Mouse (Mus musculus) kidney, postnatal 0 days (tissue): ENCODE data around the gene 1810010D01Rik. TPM values are rescaled to one million over a fixed set of nuclear protein-coding genes. Genes with fewer than 3 reads are reported as not detected.
A peak's percentile ranks its signal among the peaks of the same experiment; 100 is the strongest.

ENCODE experiments used
- ATAC-seq: fragments of 200-750 bp; cut with Nextera tagmentation; replicated peaks from 2 replicates; pipeline ENCODE4 v1.8.0; 2017; ENCODE audit warnings: low read depth, moderate number of reproducible peaks, moderate TSS enrichment, moderate library complexity; ENCODE audit not compliant: low FRiP score
- DNase-seq: peaks from one replicate; pipeline ENCODE4 v3.0.0-alpha.2; 2016; ENCODE audit warnings: low spot score
- H3K27ac ChIP-seq: fragments of 300-500 bp; sonication (generic); 2 replicates; pipeline ENCODE4 v1.5.1; 2014; ENCODE audit warnings: mild to moderate bottlenecking
- H3K27me3 ChIP-seq: fragments of 300-500 bp; sonication (generic); 2 replicates; pipeline ENCODE4 v1.6.1; 2014; ENCODE audit warnings: low read length, mixed read lengths; ENCODE audit not compliant: insufficient read depth
- H3K36me3 ChIP-seq: fragments of 300-500 bp; sonication (generic); 2 replicates; pipeline ENCODE4 v1.6.1; 2014; ENCODE audit warnings: low read length, mixed read lengths; ENCODE audit not compliant: insufficient read depth
- H3K4me1 ChIP-seq: fragments of 300-500 bp; sonication (generic); replicated peaks from 2 replicates; pipeline ENCODE4 v1.6.1; 2014; ENCODE audit warnings: antibody characterized with exemption, low read length, mixed read lengths; ENCODE audit not compliant: insufficient read depth
- H3K4me2 ChIP-seq: fragments of 300-500 bp; sonication (generic); 2 replicates; pipeline ENCODE4 v1.6.1; 2014; ENCODE audit warnings: mild to moderate bottlenecking, low read length, moderate library complexity, mixed read lengths
- H3K4me3 ChIP-seq: fragments of 300-500 bp; sonication (generic); replicated peaks from 2 replicates; pipeline ENCODE4 v1.5.1; 2014; ENCODE audit warnings: low read depth, low read length
- H3K9ac ChIP-seq: fragments of 300-500 bp; sonication (generic); 2 replicates; pipeline ENCODE4 v1.6.1; 2014; ENCODE audit warnings: low read depth, low read length
- H3K9me3 ChIP-seq: fragments of 300-500 bp; sonication (generic); replicated peaks from 2 replicates; pipeline ENCODE4 v1.6.1; 2016; ENCODE audit warnings: low read length, inconsistent platforms, mixed read lengths
- CTCF ChIP-seq: IDR thresholded peaks from 2 replicates; pipeline ENCODE4 v1.5.1; 2016; ENCODE audit warnings: antibody characterized with exemption, low read depth, mild to moderate bottlenecking, moderate library complexity
- WGBS: fragments of 180-500 bp; shearing (Covaris S2); extraction: QIAGEN DNeasy Blood & Tissue Kit; methylation state at CpG from one replicate; pipeline ENCODE4 v1.1.7; 2014; 5-methylcytosine and 5-hydroxymethylcytosine counted together
- polyA plus RNA-seq: library from polyadenylated mRNA; unstranded; fragments of >200 nt; fragmentation: Nextera tagmentation; extraction: Ambion mirVana; gene quantifications from 2 replicates; pipeline ENCODE4 v1.2.1, GENCODE M21; 2015

The 1810010D01Rik gene
- polyA plus RNA-seq, 1 experiment from 2014 or later = not detected

DNA sequence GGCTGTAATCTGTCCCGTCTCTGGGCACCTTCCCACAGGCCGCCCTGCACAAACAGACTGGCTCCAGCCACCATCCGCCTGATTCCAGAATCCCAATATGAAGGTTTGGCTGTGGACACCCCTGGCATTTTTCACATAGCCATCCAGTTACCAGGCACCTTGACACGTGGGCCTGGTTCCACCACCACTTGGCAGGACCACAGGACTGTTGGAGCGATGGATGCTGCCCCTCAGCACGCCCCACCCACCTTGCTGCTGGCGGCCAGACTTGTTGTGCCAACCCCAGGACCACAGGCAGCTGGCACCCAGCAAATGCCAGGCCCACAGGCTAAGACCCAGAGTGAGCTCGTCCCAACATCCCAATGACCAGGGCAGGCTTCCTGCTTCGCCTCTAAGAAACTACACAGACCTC, 11.5 kb upstream of the 1810010D01Rik start:
- H3K4me3 ChIP-seq = no peak overlapping the region
- H3K36me3 ChIP-seq = no peaks in the 10 kb centered on the region
- no peaks in the 10 kb centered on the region for H3K27me3 ChIP-seq
- 71% methylated on average over 9 of the region's 9 CpGs for WGBS
- DNase-seq = no peak
- no peak for TF ChIP-seq CTCF
- peaks cover 17% of the 10 kb centered on the region for H3K4me1 ChIP-seq
- H3K4me2 ChIP-seq = no peak overlapping the region
- H3K9me3 ChIP-seq = no peaks in the 10 kb centered on the region
- no peak for ATAC-seq
- no peak overlapping the region for H3K27ac ChIP-seq
- H3K9ac ChIP-seq = no peak overlapping the region

DNA sequence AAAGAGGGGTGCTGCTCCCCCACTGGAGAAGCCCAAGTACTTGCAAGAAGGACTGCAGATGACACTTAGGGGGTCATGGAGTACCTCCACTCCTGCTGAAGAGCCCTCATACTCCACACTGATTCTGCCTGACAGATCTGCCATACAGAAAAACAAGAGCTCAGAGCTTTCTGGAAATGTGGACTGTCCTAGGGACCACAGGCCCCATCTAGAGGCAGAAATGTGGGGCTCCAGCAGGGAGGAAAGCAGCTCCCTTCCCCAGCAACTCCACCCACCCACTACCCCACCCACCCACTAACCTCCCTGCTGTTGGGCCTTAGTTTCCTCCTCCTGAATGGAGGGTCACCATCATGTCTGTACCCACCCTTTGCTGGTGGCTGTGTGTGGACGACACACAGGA, 8.7 kb upstream of the 1810010D01Rik start:
- Histone ChIP-seq H3K27ac (no peak overlapping the region), H3K9ac (no peak overlapping the region), H3K4me1 (peaks cover 15% of the 10 kb centered on the region; the same call in 1 of the 2 replicates), H3K4me3 (no peak overlapping the region), H3K36me3 (no peaks in the 10 kb centered on the region), H3K9me3 (no peaks in the 10 kb centered on the region), H3K4me2 (no peak overlapping the region), H3K27me3 (no peaks in the 10 kb centered on the region)
- peak; percentile 76 for TF ChIP-seq CTCF
- ATAC-seq (peak; percentile 10; the same call in 1 of the 2 replicates), DNase-seq (peak; percentile 87)
- 33% methylated on average over 1 of the region's 1 CpGs for WGBS

DNA sequence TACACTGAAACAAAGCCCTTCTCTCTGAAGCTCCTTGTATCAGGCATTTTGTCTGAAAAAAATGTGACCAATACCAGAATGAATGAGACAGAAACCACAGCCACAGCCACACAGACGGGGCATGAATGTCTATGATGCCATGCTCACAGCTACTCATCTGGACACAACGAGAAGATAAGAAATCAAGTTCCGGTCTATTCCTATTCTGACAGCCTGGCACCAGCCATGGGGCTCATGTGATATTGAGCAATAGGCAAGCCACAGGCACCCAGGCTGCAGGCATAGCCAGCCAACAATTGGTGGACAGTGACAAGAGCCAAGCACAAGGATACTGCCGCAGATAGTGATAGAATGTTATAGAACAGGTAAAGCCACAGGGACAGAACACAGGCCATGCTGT, 7.6 kb upstream of the 1810010D01Rik start:
- WGBS = 94% methylated on average over 4 of the region's 4 CpGs
- H3K36me3 ChIP-seq = no peaks in the 10 kb centered on the region
- ATAC-seq = no peak
- H3K4me2 ChIP-seq = no peak overlapping the region
- peaks cover 20% of the 10 kb centered on the region; the same call in 1 of the 2 replicates for H3K4me1 ChIP-seq
- no peaks in the 10 kb centered on the region for H3K9me3 ChIP-seq
- no peaks in the 10 kb centered on the region for H3K27me3 ChIP-seq
- TF ChIP-seq CTCF = no peak
- no peak for DNase-seq
- no peak overlapping the region for H3K27ac ChIP-seq
- H3K9ac ChIP-seq = no peak overlapping the region
- H3K4me3 ChIP-seq = no peak overlapping the region

DNA sequence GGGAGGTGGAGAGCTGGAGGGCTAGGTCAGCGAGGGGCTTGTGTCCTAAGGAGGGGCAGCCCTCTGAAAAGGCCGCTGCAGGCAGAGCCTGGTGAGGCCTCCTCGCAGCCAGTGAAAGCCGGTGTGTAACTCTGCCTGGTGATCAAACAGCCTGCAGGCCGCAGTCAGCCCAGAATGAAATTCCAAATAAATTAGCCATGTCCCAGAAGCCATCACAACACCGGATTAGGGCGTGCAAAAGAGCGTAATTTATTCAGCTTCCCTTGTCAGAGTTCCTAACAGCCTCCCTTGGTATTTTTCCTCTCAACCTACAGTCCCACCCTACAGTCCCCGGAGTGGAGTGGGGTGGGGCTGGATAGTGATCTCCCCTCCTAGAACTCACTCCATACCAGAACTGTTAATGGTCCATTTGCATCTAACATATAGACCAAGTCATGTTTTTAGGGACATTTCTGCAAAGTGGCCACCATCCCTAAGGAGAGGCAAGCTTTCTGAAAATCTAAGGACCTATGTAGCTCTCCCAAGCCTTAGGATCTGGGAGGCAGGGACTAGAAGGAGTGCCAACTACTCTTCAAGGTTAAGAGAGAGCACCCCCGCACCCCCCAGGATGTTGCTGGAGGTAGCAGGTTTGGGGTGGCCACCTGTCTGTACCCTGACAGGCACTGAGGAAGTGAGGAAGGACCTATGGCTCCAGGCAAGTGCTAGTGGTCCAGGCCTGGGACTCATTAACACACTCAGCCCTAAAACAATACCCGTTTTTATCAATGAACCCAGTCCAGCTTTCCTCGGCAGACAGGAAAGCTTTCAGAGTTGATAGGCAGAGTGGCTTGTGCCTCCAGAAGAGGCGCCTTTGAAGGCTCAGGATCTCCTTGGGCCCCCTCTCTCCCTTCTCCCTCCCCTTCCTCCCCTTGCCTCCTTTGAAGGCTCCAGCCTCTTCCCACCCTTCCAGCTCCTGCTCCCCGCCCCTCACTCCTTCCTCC, 4.1 kb upstream of the 1810010D01Rik start:
- H3K9ac ChIP-seq = peak overlapping the region; percentile 42; the same call in 1 of the 2 replicates
- no peaks in the 10 kb centered on the region for H3K36me3 ChIP-seq
- peak; percentile 89 for DNase-seq
- peak; percentile 73 for ATAC-seq
- H3K27ac ChIP-seq = peak overlapping the region; percentile 83
- H3K27me3 ChIP-seq = no peaks in the 10 kb centered on the region
- WGBS = 16% methylated on average over 14 of the region's 14 CpGs
- no peak overlapping the region for H3K4me3 ChIP-seq
- H3K9me3 ChIP-seq = no peaks in the 10 kb centered on the region
- TF ChIP-seq CTCF = no peak
- no peak overlapping the region for H3K4me2 ChIP-seq
- peaks cover 22% of the 10 kb centered on the region; the same call in 1 of the 2 replicates for H3K4me1 ChIP-seq

DNA sequence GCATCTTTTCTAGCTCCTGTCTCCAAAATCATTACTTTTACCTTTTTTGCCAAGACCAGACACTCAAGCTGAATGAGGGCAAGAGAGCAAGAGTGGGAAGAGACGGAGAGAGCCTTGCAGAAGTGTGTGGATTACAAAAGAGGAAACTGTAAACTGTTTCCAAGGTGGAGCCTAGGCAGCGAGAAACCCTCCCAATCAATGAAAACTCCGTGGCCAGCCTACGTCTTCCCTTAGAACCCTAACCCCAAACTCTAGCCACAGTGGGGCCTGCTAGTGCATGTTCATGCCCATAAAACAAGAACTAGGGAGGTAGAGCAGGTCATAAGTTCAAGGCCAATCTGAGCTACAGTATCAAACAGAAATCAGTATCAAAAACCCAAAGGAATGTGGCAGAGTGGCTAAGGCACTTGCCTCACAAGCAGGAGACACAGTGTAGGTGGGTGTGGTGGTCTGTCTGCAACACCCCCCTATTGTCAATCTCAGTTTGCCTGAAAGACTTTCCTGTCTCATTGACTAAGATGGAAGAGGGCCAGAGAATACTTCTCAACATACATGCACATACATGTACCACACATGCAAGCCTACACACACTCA, 2.7 kb upstream of the 1810010D01Rik start:
- Histone ChIP-seq H3K4me2 (no peak overlapping the region), H3K36me3 (no peaks in the 10 kb centered on the region), H3K4me1 (peaks cover 29% of the 10 kb centered on the region), H3K27me3 (no peaks in the 10 kb centered on the region), H3K9ac (no peak overlapping the region), H3K27ac (no peak overlapping the region), H3K9me3 (no peaks in the 10 kb centered on the region), H3K4me3 (no peak overlapping the region)
- DNase-seq (no peak), ATAC-seq (no peak)
- TF ChIP-seq CTCF = no peak
- WGBS = 71% methylated on average over 4 of the region's 4 CpGs

DNA sequence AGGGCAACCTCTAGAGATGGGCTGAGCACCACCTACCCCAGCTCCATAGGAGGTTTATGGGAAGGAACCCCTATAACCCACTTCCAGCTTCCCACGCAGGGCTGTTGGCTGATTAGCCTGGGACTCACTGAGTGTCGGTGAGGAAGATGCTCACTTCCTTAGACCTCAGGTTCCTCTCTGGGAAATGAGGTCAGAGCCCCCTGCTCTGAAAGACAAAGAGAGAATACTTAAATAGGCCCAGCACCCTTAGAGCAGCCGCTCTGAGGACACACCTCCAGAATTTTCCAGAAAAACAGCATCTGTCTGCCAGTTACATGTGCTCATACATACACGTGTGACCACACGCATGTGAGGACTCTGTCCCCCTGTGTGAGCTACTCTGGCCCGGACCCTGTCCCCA, 1.1 kb downstream of the 1810010D01Rik start:
- H3K27me3 ChIP-seq = no peaks in the 10 kb centered on the region
- peak overlapping the region; percentile 85 for H3K27ac ChIP-seq
- no peak for DNase-seq
- peaks cover 24% of the 10 kb centered on the region for H3K4me1 ChIP-seq
- no peaks in the 10 kb centered on the region for H3K9me3 ChIP-seq
- no peak for ATAC-seq
- 72% methylated on average over 6 of the region's 6 CpGs for WGBS
- no peaks in the 10 kb centered on the region for H3K36me3 ChIP-seq
- H3K4me3 ChIP-seq = no peak overlapping the region
- peak overlapping the region; percentile 25; the same call in 1 of the 2 replicates for H3K4me2 ChIP-seq
- TF ChIP-seq CTCF = no peak
- H3K9ac ChIP-seq = peak overlapping the region; percentile 61
